Mouse (Mus musculus): Measurements from ENCODE around the gene Daam2.
A peak's percentile ranks its signal among the peaks of the same experiment; 100 is the strongest.

Daam2 gene

DNA sequence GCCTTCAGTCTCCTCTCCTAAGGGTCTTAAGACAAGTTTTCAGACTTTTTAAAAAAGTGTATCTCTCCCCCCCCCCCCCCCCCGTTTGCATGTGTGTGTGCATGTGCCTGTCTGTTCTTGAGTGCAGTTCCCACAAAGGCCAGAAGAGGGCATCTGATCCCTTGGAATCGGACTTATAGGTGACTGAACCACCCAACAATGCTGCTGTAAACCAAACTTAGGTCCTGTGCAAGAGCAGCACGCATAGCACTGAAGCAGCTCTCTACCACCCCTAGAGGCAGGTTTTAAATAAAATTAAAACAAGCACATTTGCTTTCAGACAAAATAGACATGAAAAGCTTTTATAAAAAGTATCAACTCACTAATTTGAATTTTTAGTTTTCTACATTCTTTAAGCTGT, 33.9 kb downstream of the Daam2 start:
- peak; percentile 73 to 81 for DNase-seq

DNA sequence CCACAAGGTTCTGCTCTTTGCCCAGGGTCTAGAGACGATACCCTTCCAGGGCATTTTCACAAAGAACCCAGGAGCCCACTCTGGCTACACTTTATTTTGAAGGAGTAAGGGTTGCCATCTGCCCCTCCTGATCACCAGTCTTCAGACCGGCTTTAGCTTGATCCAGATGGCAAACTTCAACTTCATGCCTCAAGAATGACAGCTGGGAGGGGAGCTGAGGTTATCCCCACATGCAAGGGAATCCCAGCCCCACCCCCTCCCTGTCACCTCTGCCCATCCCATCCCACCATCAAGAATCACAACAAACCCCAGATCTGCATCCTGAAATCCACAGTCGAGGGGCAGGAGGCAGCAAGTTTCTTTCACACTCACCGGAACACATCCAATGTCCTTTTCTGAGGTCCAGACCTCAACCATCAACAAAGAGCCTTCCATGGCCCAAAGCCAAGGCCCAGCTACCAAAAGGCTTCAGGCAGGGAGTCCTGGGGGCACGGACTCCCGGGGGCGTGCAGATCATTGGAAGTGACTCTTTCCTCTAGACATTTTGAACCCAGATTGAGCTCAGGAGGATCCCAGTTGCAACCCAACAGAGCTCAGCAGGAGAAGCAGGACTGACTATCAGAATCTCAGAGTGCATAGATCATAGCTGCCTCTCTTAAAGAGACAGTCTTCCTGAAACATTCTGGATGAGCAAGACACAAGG, 35.5 kb downstream of the Daam2 start:
- DNase-seq = peak; percentile 61 to 71

DNA sequence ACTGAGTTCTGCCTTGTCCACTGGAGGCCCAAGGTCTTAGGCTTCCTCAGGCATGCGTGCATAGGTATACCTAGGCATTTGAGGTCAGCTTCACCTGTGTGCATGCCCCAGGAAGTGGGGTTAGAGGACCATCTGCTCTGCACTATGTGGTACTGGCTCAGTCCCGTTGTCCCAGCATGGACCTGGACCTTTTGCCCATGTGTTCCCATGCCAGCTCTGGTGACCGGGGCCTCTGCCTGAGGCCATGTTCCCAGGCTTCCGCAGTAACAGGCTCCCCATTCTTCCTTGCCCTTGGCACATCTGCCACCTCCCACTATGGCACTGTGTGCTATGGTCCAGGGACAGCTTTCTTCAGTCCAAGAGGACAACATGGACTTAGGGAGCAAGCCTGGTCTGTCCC, 36.1 kb downstream of the Daam2 start:
- peak; percentile 61 to 73 for DNase-seq

DNA sequence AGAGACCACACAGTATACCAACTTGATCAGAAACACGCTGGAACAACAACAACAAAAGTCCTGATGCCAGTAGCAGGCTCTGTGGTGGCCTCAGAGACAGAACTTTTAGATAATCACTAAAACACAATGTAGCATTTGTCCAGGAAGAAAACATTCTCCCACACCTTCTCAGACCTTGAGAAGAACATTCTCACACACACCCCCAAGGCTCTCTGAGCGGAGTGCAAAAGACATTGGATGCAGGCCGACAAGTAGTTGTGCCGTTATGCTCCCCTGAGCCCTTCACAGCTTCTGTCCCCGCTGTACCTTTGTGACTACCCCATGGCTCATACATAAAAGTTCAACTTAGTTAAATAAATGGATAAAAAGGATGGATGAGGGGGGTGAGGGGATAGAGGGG, 37.6 kb downstream of the Daam2 start:
- no peak for DNase-seq

GRCm38 (mm10) chr17:49525911-49526310, 38.2 kb downstream of the Daam2 start:
- peak in 1 of 2 experiments; percentile 40 for DNase-seq

DNA sequence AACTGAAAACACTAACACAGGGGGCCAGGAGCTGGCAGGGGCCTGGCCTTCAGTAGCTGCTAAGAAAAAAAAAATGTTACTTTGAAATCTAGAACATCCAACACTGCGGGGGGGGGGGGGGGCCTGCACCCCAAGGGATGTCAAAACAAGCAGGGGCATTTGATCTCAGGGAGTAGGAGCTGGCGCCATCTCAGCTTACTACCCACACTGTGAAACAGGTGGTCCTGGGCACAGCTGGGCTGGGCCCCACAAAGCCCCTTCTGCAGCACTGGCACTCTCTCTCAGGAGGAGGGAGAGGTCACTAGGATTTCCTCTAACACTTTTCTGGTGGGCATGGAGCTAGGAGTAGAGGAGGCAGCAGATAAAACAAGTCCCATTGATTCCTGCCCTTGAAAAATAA, 39.6 kb downstream of the Daam2 start:
- no peak for DNase-seq

DNA sequence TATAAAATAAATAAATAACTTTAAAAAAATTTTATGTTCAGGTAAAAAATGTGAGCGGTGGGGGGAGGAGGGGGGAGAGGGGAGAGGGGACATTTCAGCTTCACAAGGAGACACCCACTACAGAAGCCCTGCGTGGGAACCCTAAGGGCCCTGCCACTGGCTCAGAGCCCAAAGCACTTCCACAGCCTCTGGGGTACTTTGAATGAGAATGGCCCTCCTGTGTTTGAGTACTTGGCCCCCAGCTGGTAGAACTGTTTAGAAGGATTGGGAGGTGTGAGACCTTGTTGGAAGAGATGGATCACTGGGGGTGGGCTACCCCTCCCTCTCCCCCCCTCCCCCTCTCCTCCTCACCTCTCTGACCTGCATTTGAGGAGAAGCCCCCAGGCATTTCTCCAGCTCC, 41.7 kb downstream of the Daam2 start:
- no peak for DNase-seq

DNA sequence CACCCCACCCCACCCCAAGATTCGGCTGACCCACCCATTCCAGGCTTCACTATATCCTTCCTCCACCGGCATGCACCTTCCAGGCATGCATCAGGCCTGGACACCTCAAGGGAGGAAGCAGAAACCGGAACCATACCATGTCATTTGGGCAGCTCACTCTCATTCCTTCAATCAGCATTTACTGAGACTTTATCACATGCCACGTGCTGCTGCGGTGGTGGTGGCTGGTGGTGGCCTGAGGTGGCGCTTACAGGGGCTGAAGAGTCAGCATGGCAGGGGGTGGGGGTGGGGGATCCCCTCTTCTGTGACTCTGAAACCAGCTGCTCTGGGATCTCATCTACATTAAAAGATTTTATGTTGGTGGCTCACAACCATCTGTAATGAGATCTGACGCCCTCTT, 42.1 kb downstream of the Daam2 start:
- DNase-seq = no peak

DNA sequence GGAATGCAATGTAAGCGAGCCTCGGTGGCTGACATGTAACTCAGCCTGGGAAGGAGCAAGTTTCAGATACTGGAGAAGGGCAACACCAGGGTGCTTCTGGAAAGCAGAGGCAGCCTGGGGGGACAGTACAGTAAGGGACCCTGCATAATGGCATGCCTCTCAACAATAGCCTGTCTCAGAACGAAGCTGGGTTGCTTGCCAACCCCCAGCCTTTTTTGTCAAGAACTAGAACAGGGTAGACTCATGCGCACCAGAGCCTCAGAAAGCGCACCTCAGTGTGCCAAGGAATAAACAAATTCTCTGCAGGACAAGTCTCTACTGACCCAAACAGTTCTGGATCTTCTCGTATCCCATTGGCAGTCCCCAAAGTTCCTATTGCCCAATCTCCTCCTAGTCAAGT, 43.5 kb downstream of the Daam2 start:
- DNase-seq = no peak

DNA sequence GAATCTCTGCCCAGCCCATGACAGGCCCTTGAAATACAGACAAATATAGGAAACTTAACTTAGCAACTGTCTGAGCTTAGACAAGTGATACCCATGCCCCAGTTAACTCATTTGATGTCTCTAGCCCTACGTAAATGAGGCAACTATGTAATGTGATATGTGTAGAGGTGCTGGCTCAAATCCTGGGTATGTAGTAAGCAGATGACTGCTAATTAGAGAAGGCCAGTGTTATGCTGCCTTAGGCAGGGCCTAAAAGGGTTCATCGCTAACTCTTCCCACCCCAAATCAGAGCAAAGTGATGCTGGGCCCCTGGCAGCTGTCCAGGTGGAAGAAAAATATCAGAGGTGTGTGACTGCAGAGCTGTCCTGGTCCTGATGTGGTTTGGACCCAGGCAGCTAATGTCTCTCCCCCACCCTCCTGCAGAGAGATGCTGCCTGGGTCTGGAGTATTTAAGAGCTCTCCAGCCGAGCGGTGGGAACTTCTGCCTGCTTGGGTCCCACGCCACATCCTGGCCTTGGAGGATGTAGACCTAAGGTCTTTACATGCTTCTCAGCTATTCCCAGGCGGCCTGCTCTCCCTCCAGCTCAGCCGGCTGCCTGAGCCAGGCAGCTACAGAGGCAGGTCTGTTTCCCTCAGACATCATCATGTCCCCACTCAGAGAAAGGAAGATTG, 44.4 kb downstream of the Daam2 start:
- no peak for DNase-seq

DNA sequence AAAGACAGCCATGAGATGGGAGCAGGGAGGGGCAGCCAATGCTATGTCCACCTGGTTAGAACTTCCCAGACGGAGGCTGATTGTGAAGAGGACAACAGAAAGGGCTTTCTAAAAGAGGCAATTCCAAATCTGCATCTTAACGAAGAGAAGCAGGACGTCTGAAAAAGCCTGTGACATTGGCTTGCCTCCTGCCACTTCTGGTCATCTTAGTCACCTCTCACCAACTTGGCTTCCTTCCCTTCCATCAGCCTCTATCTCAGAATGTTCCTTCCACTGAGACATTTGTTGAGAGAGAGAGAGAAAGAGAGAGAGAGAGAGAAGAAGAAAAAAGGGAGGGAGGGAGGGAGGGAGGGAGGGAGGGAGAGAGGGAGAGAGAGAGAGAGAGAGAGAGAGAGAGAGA, 47.1 kb downstream of the Daam2 start:
- DNase-seq = no peak

DNA sequence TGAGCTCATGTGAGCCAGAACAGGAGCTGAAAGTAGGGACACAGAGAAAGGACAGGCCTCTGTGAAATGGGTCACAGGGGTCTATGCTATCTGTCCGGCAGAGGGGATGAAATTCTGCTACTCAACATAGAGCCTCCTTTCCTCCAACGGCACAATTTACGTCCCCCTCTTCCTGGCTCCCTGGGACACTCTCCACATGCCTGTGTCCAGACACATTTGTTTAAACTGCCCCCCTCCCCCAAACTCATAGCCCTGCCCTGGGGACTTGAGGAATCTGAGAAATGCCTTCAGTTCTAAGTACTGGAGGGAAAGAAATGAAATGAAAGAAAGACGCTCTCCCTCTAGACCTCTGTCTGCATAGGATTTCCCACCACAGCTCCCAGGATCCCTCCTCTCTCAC, 48.5 kb downstream of the Daam2 start:
- DNase-seq = no peak

DNA sequence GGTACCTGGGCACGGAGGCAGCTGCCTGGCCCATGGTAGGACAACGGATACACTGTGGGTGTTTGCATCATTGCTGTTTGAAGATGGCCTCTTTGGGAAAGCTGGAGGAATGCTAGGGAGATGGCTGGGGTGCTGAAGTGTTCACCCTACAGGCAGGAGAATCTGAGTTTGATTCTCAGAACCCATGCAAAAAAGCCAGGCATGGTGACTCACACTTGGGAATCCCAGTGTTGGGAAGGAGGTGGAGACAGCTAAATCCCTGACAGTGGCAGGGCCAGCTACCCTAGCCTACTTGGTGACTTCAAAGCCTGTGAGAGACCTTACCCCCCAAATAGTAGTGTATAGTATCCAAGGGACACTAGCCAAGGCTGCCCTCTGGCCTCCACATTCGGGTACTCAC, 49.0 kb downstream of the Daam2 start:
- DNase-seq = no peak

- peak; percentile 71 to 73 for DNase-seq
These were observed 51.5 kb downstream of the Daam2 start for GRCm38 (mm10) chr17:49512671-49513085.

GRCm38 (mm10) chr17:49509431-49509830, 54.7 kb downstream of the Daam2 start:
- no peak for DNase-seq

GRCm38 (mm10) chr17:49503246-49503900, 60.8 kb downstream of the Daam2 start:
- DNase-seq = peak; percentile 42 to 49

DNA sequence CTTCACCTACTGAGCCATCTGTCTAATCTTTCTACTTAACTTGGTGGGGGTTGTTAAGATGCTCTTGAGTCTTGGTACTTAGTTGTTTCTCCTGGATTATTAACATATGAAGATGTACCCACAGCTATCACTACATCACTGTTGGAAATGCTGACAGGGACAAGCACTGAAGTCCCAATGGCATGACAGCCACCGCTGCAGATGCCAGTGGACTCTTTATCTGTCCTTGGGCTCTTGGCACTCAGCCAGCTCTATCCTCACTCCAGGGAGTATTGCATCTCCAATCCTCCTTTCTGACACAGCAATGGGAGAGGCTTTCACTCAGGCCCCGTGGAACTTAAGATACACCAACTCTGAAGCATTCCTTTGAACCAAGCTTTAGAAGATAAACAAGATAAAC, 63.9 kb downstream of the Daam2 start:
- peak; percentile 43 to 48 for DNase-seq

DNA sequence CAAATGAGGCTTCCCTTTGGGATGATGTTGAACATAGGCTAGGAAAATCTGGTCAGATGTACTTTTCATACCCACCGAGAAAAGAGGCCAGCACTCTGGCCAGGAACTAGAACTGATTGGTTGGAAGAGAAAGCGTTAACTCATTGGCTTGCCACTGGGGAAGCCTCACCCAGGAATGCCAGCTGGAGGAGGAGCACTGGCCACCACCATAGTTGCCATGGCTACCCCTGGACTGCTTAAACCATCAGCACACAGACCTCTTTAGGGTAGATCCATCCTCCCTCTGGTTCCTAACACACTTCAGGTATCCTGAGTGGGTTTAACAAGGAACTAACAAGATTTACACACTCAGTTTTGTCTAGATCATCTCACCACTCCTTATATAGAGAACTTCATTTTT, 64.5 kb downstream of the Daam2 start:
- peak; percentile 57 to 63 for DNase-seq

DNA sequence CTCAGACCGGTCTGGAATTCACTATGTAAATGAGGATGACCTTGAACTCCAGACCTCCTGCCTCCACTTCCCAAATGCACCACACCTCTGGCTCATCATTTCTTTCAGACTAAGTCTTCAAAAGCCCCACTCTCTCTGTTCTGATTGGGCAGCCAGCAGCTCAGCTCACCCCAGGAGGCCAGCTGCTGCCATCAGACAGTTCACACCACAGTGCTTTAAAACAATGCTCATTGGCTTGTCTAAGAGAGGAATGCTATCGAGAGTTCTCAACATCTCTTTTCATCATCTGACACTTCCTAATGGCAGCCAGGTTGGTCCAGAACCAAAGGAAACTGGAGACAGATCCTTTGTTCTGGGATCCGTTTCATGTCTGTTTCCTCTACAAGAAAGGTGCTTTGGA, 66.0 kb downstream of the Daam2 start:
- no peak for DNase-seq

- DNase-seq = no peak
These were observed 70.9 kb downstream of the Daam2 start for GRCm38 (mm10) chr17:49493276-49493675.

- DNase-seq = no peak
These were observed 75.0 kb downstream of the Daam2 start for GRCm38 (mm10) chr17:49489098-49489497.

GRCm38 (mm10) chr17:49484435-49484834, 79.7 kb downstream of the Daam2 start:
- no peak for DNase-seq

DNA sequence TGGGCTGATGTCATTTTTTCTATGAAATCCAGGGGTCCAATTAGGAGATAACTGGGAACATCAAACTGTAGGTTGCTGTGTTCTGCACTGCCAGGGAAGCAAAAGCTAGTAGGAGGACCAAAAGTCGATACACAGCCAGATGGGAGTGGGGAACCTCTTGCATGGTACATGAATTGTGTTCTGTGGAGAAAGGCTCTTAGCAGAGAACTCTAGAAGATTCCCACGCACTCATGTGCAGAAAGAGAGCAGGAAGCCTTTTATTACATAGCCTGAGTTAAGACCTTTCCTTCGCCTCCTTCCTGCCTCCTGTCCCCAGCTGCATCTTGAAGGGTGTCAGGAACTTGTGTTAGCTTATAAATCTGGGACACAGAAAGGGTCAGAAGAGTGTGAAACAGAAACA, 82.3 kb downstream of the Daam2 start:
- DNase-seq = no peak

GRCm38 (mm10) chr17:49477370-49477769, 86.8 kb downstream of the Daam2 start:
- DNase-seq = no peak
